Mouse (Mus musculus) CH12.LX (cell line): ENCODE measurements at regions not wholly inside any gene's neighbourhood (a gene's known extent, or its start where the extent isn't known, plus 50 kb on each side); places are given as distances from the start of the nearest gene placed in this dataset.

Source experiments
- DNase-seq: peaks from one replicate; pipeline ENCODE4 v3.0.0-alpha.2; 2013; ENCODE audit errors: extremely low read depth
- H3K27ac ChIP-seq: 2 replicates; pipeline ENCODE4 v1.5.1; 2012; ENCODE audit warnings: low read depth, mild to moderate bottlenecking, control low read depth, moderate library complexity; ENCODE audit not compliant: insufficient read depth
- H3K27me3 ChIP-seq: replicated peaks from 2 replicates; pipeline ENCODE3; 2012; ENCODE audit warnings: inconsistent platforms
- H3K36me3 ChIP-seq, 2 experiments: replicated peaks in 1 of 2; 2 replicates each; pipeline versions ENCODE3 to v1.6.1; 2012; ENCODE audit warnings: inconsistent platforms in 1 of 2, low read length in 1 of 2, mild to moderate bottlenecking in 1 of 2, mixed read lengths in 1 of 2, moderate library complexity in 1 of 2; ENCODE audit not compliant: control insufficient read depth in 1 of 2, insufficient read depth in 1 of 2
- H3K4me1 ChIP-seq, 2 experiments: 2 replicates each; pipeline ENCODE4 v1.6.1; 2012; ENCODE audit warnings: inconsistent platforms in 1 of 2, moderate library complexity in 1 of 2; ENCODE audit not compliant: insufficient read depth in 2 of 2, control insufficient read depth in 1 of 2
- H3K4me2 ChIP-seq: 2 replicates; pipeline ENCODE4 v1.6.1; 2012; ENCODE audit warnings: low read depth, mild to moderate bottlenecking, control low read depth; ENCODE audit not compliant: poor library complexity, insufficient read depth, severe bottlenecking
- H3K4me3 ChIP-seq, 3 experiments: fragments of 150-350 bp in 1 of 3; sonication (generic) in 1 of 3; replicated peaks in 1 of 3; 2 replicates each; pipeline versions ENCODE3 to v1.5.1; 2011 to 2012; ENCODE audit warnings: low read depth in 2 of 3, low read length in 2 of 3, mild to moderate bottlenecking in 2 of 3, moderate library complexity in 2 of 3, control low read depth in 1 of 3, improper control_type of control experiment in 1 of 3, inconsistent platforms in 1 of 3, mixed read lengths in 1 of 3; ENCODE audit not compliant: poor library complexity in 1 of 3
- H3K79me2 ChIP-seq: replicated peaks from 2 replicates; pipeline ENCODE4 v1.6.1; 2012; ENCODE audit warnings: mild to moderate bottlenecking, moderate library complexity; ENCODE audit not compliant: control insufficient read depth, poor library complexity, insufficient read depth, severe bottlenecking; ENCODE audit errors: extremely low read depth
- H3K9ac ChIP-seq: 2 replicates; pipeline ENCODE4 v1.6.1; 2012; ENCODE audit warnings: low read depth, mild to moderate bottlenecking, control low read depth, moderate library complexity; ENCODE audit not compliant: insufficient read depth
- H3K9me3 ChIP-seq: replicated peaks from 2 replicates; pipeline ENCODE3; 2012; ENCODE audit warnings: low read length, inconsistent platforms, mixed read lengths
- BHLHE40 ChIP-seq: IDR thresholded peaks from 2 replicates; pipeline ENCODE4 v1.6.1; 2011; ENCODE audit warnings: mild to moderate bottlenecking, low read depth, low read length, improper control_type of control experiment
- CHD1 ChIP-seq: IDR thresholded peaks from 2 replicates; pipeline ENCODE4 v1.6.1; 2012; ENCODE audit warnings: low read depth, low read length, improper control_type of control experiment, inconsistent platforms
- CHD2 ChIP-seq: IDR thresholded peaks from 2 replicates; pipeline ENCODE4 v1.6.1; 2011; ENCODE audit warnings: low read length, improper control_type of control experiment
- E2F4 ChIP-seq: IDR thresholded peaks from 2 replicates; pipeline ENCODE4 v1.6.1; 2011; ENCODE audit warnings: low read depth, low read length, improper control_type of control experiment; ENCODE audit not compliant: insufficient replicate concordance
- EP300 ChIP-seq: IDR thresholded peaks from 2 replicates; pipeline ENCODE4 v1.6.1; 2011; ENCODE audit warnings: low read length, improper control_type of control experiment
- GABPA ChIP-seq: IDR thresholded peaks from 2 replicates; pipeline ENCODE4 v1.6.1; 2012; ENCODE audit warnings: low read depth, low read length, improper control_type of control experiment, inconsistent platforms; ENCODE audit not compliant: insufficient replicate concordance
- HCFC1 ChIP-seq: IDR thresholded peaks from 2 replicates; pipeline ENCODE4 v1.6.1; 2012; ENCODE audit warnings: low read depth, mild to moderate bottlenecking, inconsistent platforms, low read length, improper control_type of control experiment
- MAFK ChIP-seq: IDR thresholded peaks from 2 replicates; pipeline ENCODE4 v1.6.1; 2011; ENCODE audit warnings: low read length, improper control_type of control experiment; ENCODE audit not compliant: insufficient replicate concordance
- MAX ChIP-seq: IDR thresholded peaks from 2 replicates; pipeline ENCODE4 v1.6.1; 2011; ENCODE audit warnings: low read length, improper control_type of control experiment
- MAZ ChIP-seq: IDR thresholded peaks from 2 replicates; pipeline ENCODE4 v1.6.1; 2012; ENCODE audit warnings: low read depth, mild to moderate bottlenecking, inconsistent platforms, low read length, improper control_type of control experiment, moderate library complexity
- MEF2A ChIP-seq: IDR thresholded peaks from 2 replicates; pipeline ENCODE4 v1.6.1; 2014; ENCODE audit warnings: low read depth, mild to moderate bottlenecking, inconsistent platforms, low read length, improper control_type of control experiment, borderline replicate concordance
- POLR2A ChIP-seq: IDR thresholded peaks from 2 replicates; pipeline ENCODE4 v1.6.1; 2011; ENCODE audit warnings: low read depth, mild to moderate bottlenecking, improper control_type of control experiment, low read length
- RAD21 ChIP-seq: IDR thresholded peaks from 2 replicates; pipeline ENCODE4 v1.6.1; 2011; ENCODE audit warnings: low read depth, mild to moderate bottlenecking, low read length, improper control_type of control experiment, moderate library complexity
- RCOR1 ChIP-seq: conservative IDR thresholded peaks from 2 replicates; pipeline ENCODE4 v1.6.1; 2012; ENCODE audit warnings: low read depth, mild to moderate bottlenecking, inconsistent platforms, low read length, improper control_type of control experiment
- SIN3A ChIP-seq: IDR thresholded peaks from 2 replicates; pipeline ENCODE4 v1.6.1; 2012; ENCODE audit warnings: low read length, improper control_type of control experiment, inconsistent platforms
- TCF12 ChIP-seq: IDR thresholded peaks from 2 replicates; pipeline ENCODE4 v1.6.1; 2014; ENCODE audit warnings: low read depth, mild to moderate bottlenecking, inconsistent platforms, low read length, improper control_type of control experiment
- UBTF ChIP-seq: IDR thresholded peaks from 2 replicates; pipeline ENCODE4 v1.6.1; 2012; ENCODE audit warnings: low read depth, mild to moderate bottlenecking, inconsistent platforms, low read length, improper control_type of control experiment, moderate library complexity
- USF1 ChIP-seq: IDR thresholded peaks from 2 replicates; pipeline ENCODE4 v1.6.1; 2014; ENCODE audit warnings: low read depth, mild to moderate bottlenecking, inconsistent platforms, low read length, improper control_type of control experiment
- ZKSCAN1 ChIP-seq: IDR thresholded peaks from 2 replicates; pipeline ENCODE4 v1.6.1; 2012; ENCODE audit warnings: low read depth, inconsistent platforms, low read length, improper control_type of control experiment, borderline replicate concordance
- ZMIZ1 ChIP-seq: IDR thresholded peaks from 2 replicates; pipeline ENCODE4 v1.6.1; 2012; ENCODE audit warnings: low read depth, mild to moderate bottlenecking, inconsistent platforms, low read length, improper control_type of control experiment
- dilution Hi-C: fragments of 300-500 bp; cut with MboI; formaldehyde crosslinking; loops from 2 replicates; pipeline ENCODE4 v1.14.3; 2020; ENCODE audit warnings: low sequenced_read_pairs; ENCODE audit not compliant: extremely low pct_unique_long_range_greater_than_20kb, extremely low pct_ligation_motif_present
- in situ Hi-C: fragments of 300-500 bp; cut with MboI; formaldehyde crosslinking; loops from 3 replicates; pipeline ENCODE4 v1.14.3; 2019; ENCODE audit warnings: low sequenced_read_pairs, low pct_ligation_motif_present, low pct_unique_long_range_greater_than_20kb, mixed read lengths

- TF ChIP-seq MAFK (no peak), ZMIZ1 (no peak), BHLHE40 (no peak), MAX (no peak)
- dilution Hi-C loops (no loop called here), in situ Hi-C loops (no loop called here)
- no peaks in the 10 kb centered on the region for H3K27me3 ChIP-seq
- H3K36me3 ChIP-seq: no peaks in the 10 kb centered on the region
- no peak for DNase-seq
- no peaks in the 10 kb centered on the region for H3K4me1 ChIP-seq
- H3K9ac ChIP-seq: no peak overlapping the region
- no peaks in the 10 kb centered on the region for H3K79me2 ChIP-seq
- no peak overlapping the region for H3K27ac ChIP-seq
- peaks cover 5% of the 10 kb centered on the region for H3K9me3 ChIP-seq
- H3K4me3 ChIP-seq: no peak overlapping the region
- H3K4me2 ChIP-seq: no peak overlapping the region
These were observed 213.7 kb upstream of the Fermt1 start for GRCm38 (mm10) chr2:133159398-133159797.

- H3K27me3 ChIP-seq: no peaks in the 10 kb centered on the region
- H3K27ac ChIP-seq: no peak overlapping the region
- H3K9me3 ChIP-seq: peaks cover 17% of the 10 kb centered on the region
- in situ Hi-C loops: no loop called here
- no peak overlapping the region for H3K9ac ChIP-seq
- H3K36me3 ChIP-seq: no peaks in the 10 kb centered on the region
- TF ChIP-seq RAD21 (no peak), CHD1 (no peak), ZKSCAN1 (no peak), GABPA (no peak), MEF2A (no peak), UBTF (no peak), MAZ (no peak), POLR2A (no peak), CHD2 (no peak), HCFC1 (no peak), ZMIZ1 (no peak), USF1 (no peak), SIN3A (no peak), BHLHE40 (no peak), TCF12 (no peak), RCOR1 (no peak), E2F4 (no peak), EP300 (no peak)
- TF ChIP-seq, all 38 proteins: peak for 0
- dilution Hi-C loops: no loop called here
- no peaks in the 10 kb centered on the region for H3K79me2 ChIP-seq
- DNase-seq: no peak
- no peaks in the 10 kb centered on the region; a peak in 1 of 4 replicates for H3K4me1 ChIP-seq
- no peak overlapping the region for H3K4me3 ChIP-seq
- no peak overlapping the region for H3K4me2 ChIP-seq
These were observed 230.7 kb upstream of the Fermt1 start for GRCm38 (mm10) chr2:133176411-133176810.
